Mouse (Mus musculus) midbrain, embryonic 13.5 days (tissue): ENCODE results near the gene Taar7f. TPM values are rescaled to one million over a fixed set of nuclear protein-coding genes. Genes with fewer than 3 reads are reported as not detected.
"Not testable (repeated sequence)": the region's sequence is repeated elsewhere in the genome, so short reads cannot be mapped to it uniquely, and the experiment has no call there.

Experiments
- ATAC-seq: fragments of 200-750 bp; cut with Nextera tagmentation; 2 replicates; pipeline ENCODE4 v1.8.0; 2017; ENCODE audit warnings: mild to moderate bottlenecking, moderate TSS enrichment, moderate library complexity
- H3K27ac ChIP-seq: fragments of 300-500 bp; sonication (generic); 2 replicates; pipeline ENCODE4 v1.5.1; 2015; ENCODE audit warnings: inconsistent platforms, mild to moderate bottlenecking, moderate library complexity
- H3K27me3 ChIP-seq: fragments of 300-500 bp; sonication (generic); 2 replicates; pipeline ENCODE4 v1.6.1; 2015; ENCODE audit warnings: mild to moderate bottlenecking, inconsistent platforms
- H3K36me3 ChIP-seq: fragments of 300-500 bp; sonication (generic); 2 replicates; pipeline ENCODE4 v1.6.1; 2015; ENCODE audit warnings: mild to moderate bottlenecking, inconsistent platforms
- H3K4me1 ChIP-seq: fragments of 300-500 bp; sonication (generic); replicated peaks from 2 replicates; pipeline ENCODE4 v1.6.1; 2015; ENCODE audit warnings: inconsistent platforms
- H3K4me2 ChIP-seq: fragments of 300-500 bp; sonication (generic); replicated peaks from 2 replicates; pipeline ENCODE4 v1.6.1; 2015; ENCODE audit warnings: moderate library complexity, mild to moderate bottlenecking, inconsistent platforms
- H3K4me3 ChIP-seq: fragments of 300-500 bp; sonication (generic); replicated peaks from 2 replicates; pipeline ENCODE4 v1.5.1; 2015; ENCODE audit warnings: mild to moderate bottlenecking, inconsistent platforms
- H3K9ac ChIP-seq: fragments of 300-500 bp; sonication (generic); replicated peaks from 2 replicates; pipeline ENCODE4 v1.6.1; 2015; ENCODE audit warnings: mild to moderate bottlenecking, inconsistent platforms
- H3K9me3 ChIP-seq: fragments of 300-500 bp; sonication (generic); 2 replicates; pipeline ENCODE4 v1.6.1; 2016; ENCODE audit warnings: mild to moderate bottlenecking, inconsistent platforms
- WGBS: fragments of 180-500 bp; shearing (Covaris S2); methylation state at CpG from one replicate; pipeline ENCODE4 v1.1.7; 2015; 5-methylcytosine and 5-hydroxymethylcytosine counted together
- polyA plus RNA-seq: library from polyadenylated mRNA; unstranded; fragments of >200 nt; fragmentation: Nextera tagmentation; extraction: Ambion mirVana; gene quantifications from 2 replicates; pipeline ENCODE4 v1.2.1, GENCODE M21; 2015

Gene Taar7f
- polyA plus RNA-seq, 1 experiment from 2014 or later = not detected

- Histone ChIP-seq H3K9ac (no peak overlapping the region), H3K4me3 (no peak overlapping the region), H3K27me3 (no peaks in the 10 kb centered on the region), H3K4me2 (no peak overlapping the region), H3K4me1 (no peaks in the 10 kb centered on the region), H3K9me3 (no peaks in the 10 kb centered on the region), H3K36me3 (no peaks in the 10 kb centered on the region), H3K27ac (no peak overlapping the region)
- 46% methylated on average over 3 of the region's 3 CpGs for WGBS
- no peak for ATAC-seq
Observed at GRCm38 (mm10) chr10:24080166-24080565, 30.9 kb downstream of the Taar7f start.

- WGBS = 38% methylated on average over 5 of the region's 5 CpGs
- H3K27me3 ChIP-seq = no peaks in the 10 kb centered on the region
- no peak overlapping the region for H3K9ac ChIP-seq
- no peak overlapping the region for H3K27ac ChIP-seq
- H3K4me2 ChIP-seq = no peak overlapping the region
- no peak for ATAC-seq
- H3K9me3 ChIP-seq = no peaks in the 10 kb centered on the region
- no peaks in the 10 kb centered on the region for H3K36me3 ChIP-seq
- H3K4me1 ChIP-seq = no peaks in the 10 kb centered on the region
- no peak overlapping the region for H3K4me3 ChIP-seq
Observed at GRCm38 (mm10) chr10:24085936-24086335, 36.6 kb downstream of the Taar7f start.

GRCm38 (mm10) chr10:24086555-24086954 is 37.2 kb downstream of the Taar7f start:
- Histone ChIP-seq H3K9ac (no peak overlapping the region), H3K4me3 (no peak overlapping the region), H3K36me3 (no peaks in the 10 kb centered on the region), H3K27me3 (no peaks in the 10 kb centered on the region), H3K9me3 (no peaks in the 10 kb centered on the region), H3K4me2 (no peak overlapping the region), H3K4me1 (no peaks in the 10 kb centered on the region), H3K27ac (no peak overlapping the region)
- 76% methylated on average over 5 of the region's 5 CpGs for WGBS
- ATAC-seq = no peak

- Histone ChIP-seq H3K4me2 (no peak overlapping the region), H3K9me3 (no peaks in the 10 kb centered on the region), H3K4me1 (no peaks in the 10 kb centered on the region), H3K27ac (no peak overlapping the region), H3K27me3 (no peaks in the 10 kb centered on the region), H3K9ac (no peak overlapping the region), H3K36me3 (no peaks in the 10 kb centered on the region), H3K4me3 (no peak overlapping the region)
- ATAC-seq = no peak
- 91% methylated on average over 2 of the region's 2 CpGs for WGBS
Observed at GRCm38 (mm10) chr10:24087168-24087567, 37.9 kb downstream of the Taar7f start.

- no peaks in the 10 kb centered on the region for H3K4me1 ChIP-seq
- H3K36me3 ChIP-seq = no peaks in the 10 kb centered on the region
- no peak within 1 kb of the TSS for H3K4me3 ChIP-seq
- no peak within 1 kb of the TSS for H3K27ac ChIP-seq
- no peak for ATAC-seq
- no peaks in the 10 kb centered on the region for H3K27me3 ChIP-seq
- H3K9me3 ChIP-seq = no peaks in the 10 kb centered on the region
- no peak within 1 kb of the TSS for H3K4me2 ChIP-seq
- H3K9ac ChIP-seq = no peak within 1 kb of the TSS
- 82% methylated on average over 2 of the region's 2 CpGs for WGBS
Observed at GRCm38 (mm10) chr10:24092194-24092593, 42.9 kb downstream of the Taar7f start, which contains the start of gene Taar8b. Taar8b (minus strand) TSS chr10:24092294.

- not testable (repeated sequence) for H3K27ac ChIP-seq, H3K9me3 ChIP-seq, H3K36me3 ChIP-seq, H3K9ac ChIP-seq, H3K27me3 ChIP-seq, H3K4me3 ChIP-seq, ATAC-seq, H3K4me2 ChIP-seq, H3K4me1 ChIP-seq
- WGBS = 57% methylated on average over 2 of the region's 2 CpGs
Observed at GRCm38 (mm10) chr10:24097010-24097409, 47.7 kb downstream of the Taar7f start.

Other genes starting within 250 kb of the Taar7f start
- gene Vnn3, start 198.0 kb upstream of the Taar7f start, polyA plus RNA-seq = not detected in 2 replicates
- 0.19 and 0.21 TPM in 2 replicates for gene Vnn1, start 154.8 kb upstream of the Taar7f start, polyA plus RNA-seq
- not detected in 2 replicates for gene Taar1, start 129.2 kb upstream of the Taar7f start, polyA plus RNA-seq
- gene Taar2, start 110.9 kb upstream of the Taar7f start, polyA plus RNA-seq = not detected in 2 replicates
- gene Taar3, start 100.0 kb upstream of the Taar7f start, polyA plus RNA-seq = not detected in 2 replicates
- not detected in 2 replicates for gene Taar4, start 89.0 kb upstream of the Taar7f start, polyA plus RNA-seq
- gene Taar5, start 78.8 kb upstream of the Taar7f start, polyA plus RNA-seq = not detected in 2 replicates
- gene Taar6, start 63.9 kb upstream of the Taar7f start, polyA plus RNA-seq = not detected in 2 replicates
- gene Taar7a, start 56.0 kb upstream of the Taar7f start, polyA plus RNA-seq = not detected in 2 replicates
- gene Taar7b, start 49.6 kb upstream of the Taar7f start, polyA plus RNA-seq = not detected in 2 replicates
- gene Taar7d, start 22.3 kb upstream of the Taar7f start, polyA plus RNA-seq = not detected in 2 replicates
- gene Taar7e, start 11.9 kb upstream of the Taar7f start, polyA plus RNA-seq = not detected in 2 replicates
- gene Taar8a, start 27.0 kb downstream of the Taar7f start, polyA plus RNA-seq = not detected in 2 replicates
- gene Taar8b, start 42.8 kb downstream of the Taar7f start, polyA plus RNA-seq = not detected in 2 replicates
- not detected in 2 replicates for gene Taar8c, start 52.4 kb downstream of the Taar7f start, polyA plus RNA-seq
- gene Taar9, start 60.0 kb downstream of the Taar7f start, polyA plus RNA-seq = not detected in 2 replicates
- gene Stx7, start 99.8 kb downstream of the Taar7f start, polyA plus RNA-seq = 220 and 254 TPM in 2 replicates
- 0.67 and 1.3 TPM in 2 replicates for gene Moxd1, start 174.0 kb downstream of the Taar7f start, polyA plus RNA-seq